Mouse (Mus musculus) lung, adult 2 months (tissue): ENCODE results near the gene Jdp2. TPM values are rescaled to one million over a fixed set of nuclear protein-coding genes. Genes with fewer than 3 reads are reported as not detected.

ENCODE experiments used
- DNase-seq: peaks from one replicate; pipeline ENCODE4 v3.0.0; 2022
- H3K4me1 ChIP-seq: fragments of 200-500 bp; 2 replicates; pipeline ENCODE4 v1.6.1; 2011; ENCODE audit warnings: low read length; ENCODE audit not compliant: control insufficient read depth, insufficient read depth
- H3K4me3 ChIP-seq: fragments of 200-500 bp; replicated peaks from 2 replicates; pipeline ENCODE3; 2011; ENCODE audit warnings: low read depth, mild to moderate bottlenecking, control low read depth, low read length; ENCODE audit errors: extremely low read depth
- CTCF ChIP-seq: fragments of 200-500 bp; IDR thresholded peaks from 2 replicates; pipeline ENCODE4 v1.5.1; 2011; ENCODE audit warnings: mild to moderate bottlenecking, low read length, control low read depth; ENCODE audit not compliant: insufficient read depth
- POLR2A ChIP-seq: fragments of 200-500 bp; IDR thresholded peaks from 2 replicates; pipeline ENCODE4 v1.6.1; 2011; ENCODE audit warnings: low read depth, mild to moderate bottlenecking, control low read depth, low read length, borderline replicate concordance; ENCODE audit errors: extremely low read depth
- WGBS: fragments of 180-500 bp; shearing (Covaris S2); methylation state at CpG from one replicate; pipeline ENCODE4 v1.1.7; 2018; 5-methylcytosine and 5-hydroxymethylcytosine counted together
- polyA plus RNA-seq: library from polyadenylated mRNA; depleted of rRNA; stranded (reverse); fragments of >200 nt; gene quantifications from 2 replicates; pipeline ENCODE4 v1.2.3, GENCODE M21; 2012

Gene Jdp2
- polyA plus RNA-seq, 1 experiment: 21.6 TPM

- DNase-seq: peak; percentile 69
- TF ChIP-seq CTCF (no peak), POLR2A (0 out of 2 replicates have a peak, but pooled peaks have one; percentile 11)
- WGBS: under 1% methylated on average over 44 of the region's 49 CpGs
- Histone ChIP-seq H3K4me1 (peaks cover 26% of the 10 kb centered on the region), H3K4me3 (peak overlapping the region; percentile 77)
Measured at GRCm38 (mm10) chr12:85599478-85600152, 788 bp downstream of the Jdp2 start.

- DNase-seq: no peak
- peak overlapping the region; percentile 77 for H3K4me3 ChIP-seq
- H3K4me1 ChIP-seq: peaks cover 26% of the 10 kb centered on the region
- 32% methylated on average over 7 of the region's 7 CpGs for WGBS
- TF ChIP-seq CTCF (no peak), POLR2A (no peak)
Measured at GRCm38 (mm10) chr12:85600637-85601036, 1.8 kb downstream of the Jdp2 start.

GRCm38 (mm10) chr12:85601531-85601930, 2.7 kb downstream of the Jdp2 start:
- TF ChIP-seq CTCF (no peak), POLR2A (no peak)
- Histone ChIP-seq H3K4me3 (no peak overlapping the region), H3K4me1 (peaks cover 26% of the 10 kb centered on the region)
- DNase-seq: no peak
- 69% methylated on average over 6 of the region's 6 CpGs for WGBS

- no peak for TF ChIP-seq POLR2A
- no peak for TF ChIP-seq CTCF
- 46% methylated on average over 2 of the region's 2 CpGs for WGBS
- Histone ChIP-seq H3K4me3 (no peak overlapping the region), H3K4me1 (peaks cover 26% of the 10 kb centered on the region)
- DNase-seq: no peak
Measured at GRCm38 (mm10) chr12:85602153-85602552, 3.3 kb downstream of the Jdp2 start.

GRCm38 (mm10) chr12:85602811-85603210, 4.0 kb downstream of the Jdp2 start:
- Histone ChIP-seq H3K4me1 (peaks cover 24% of the 10 kb centered on the region), H3K4me3 (no peak overlapping the region)
- 41% methylated on average over 12 of the region's 12 CpGs for WGBS
- no peak for DNase-seq
- no peak for TF ChIP-seq POLR2A
- TF ChIP-seq CTCF: no peak

GRCm38 (mm10) chr12:85603767-85604166, 4.9 kb downstream of the Jdp2 start:
- 72% methylated on average over 9 of the region's 9 CpGs for WGBS
- no peak for DNase-seq
- H3K4me1 ChIP-seq: peaks cover 24% of the 10 kb centered on the region
- TF ChIP-seq POLR2A (no peak), CTCF (no peak)
- H3K4me3 ChIP-seq: no peak overlapping the region

GRCm38 (mm10) chr12:85604301-85604998, 5.6 kb downstream of the Jdp2 start:
- H3K4me1 ChIP-seq: peaks cover 24% of the 10 kb centered on the region
- H3K4me3 ChIP-seq: no peak overlapping the region
- no peak for DNase-seq
- TF ChIP-seq CTCF (no peak), POLR2A (no peak)
- WGBS: 44% methylated on average over 9 of the region's 9 CpGs

GRCm38 (mm10) chr12:85607519-85608449, 9.0 kb downstream of the Jdp2 start:
- no peak for TF ChIP-seq POLR2A
- no peak for TF ChIP-seq CTCF
- no peak for DNase-seq
- H3K4me3 ChIP-seq: no peak overlapping the region
- peaks cover 11% of the 10 kb centered on the region for H3K4me1 ChIP-seq
- 74% methylated on average over 14 of the region's 14 CpGs for WGBS

- H3K4me3 ChIP-seq: no peak overlapping the region
- H3K4me1 ChIP-seq: no peaks in the 10 kb centered on the region
- 85% methylated on average over 9 of the region's 9 CpGs for WGBS
- TF ChIP-seq CTCF (no peak), POLR2A (no peak)
- no peak for DNase-seq
Measured at GRCm38 (mm10) chr12:85610167-85610566, 11.3 kb downstream of the Jdp2 start.

GRCm38 (mm10) chr12:85614090-85614489, 15.3 kb downstream of the Jdp2 start:
- WGBS: 50% methylated on average over 4 of the region's 4 CpGs
- Histone ChIP-seq H3K4me1 (no peaks in the 10 kb centered on the region), H3K4me3 (no peak overlapping the region)
- no peak for TF ChIP-seq CTCF
- TF ChIP-seq POLR2A: no peak
- no peak for DNase-seq
